Mouse (Mus musculus) C2C12 (cell line): ENCODE data around the gene Tas2r119. TPM values are rescaled to one million over a fixed set of nuclear protein-coding genes. Genes with fewer than 3 reads are reported as not detected.

Experiments
- H3K27me3 ChIP-seq: one replicate; pipeline ENCODE4 v1.6.1; 2011; ENCODE audit not compliant: control insufficient read depth, insufficient read depth, insufficient read length
- H3K36me3 ChIP-seq: one replicate; pipeline ENCODE4 v1.6.1; 2011; ENCODE audit not compliant: control insufficient read depth, insufficient read depth
- H3K4me3 ChIP-seq: one replicate; pipeline ENCODE4 v1.5.1; 2011; ENCODE audit warnings: mild to moderate bottlenecking, control low read depth; ENCODE audit not compliant: poor library complexity, insufficient read depth, severe bottlenecking
- H3K79me2 ChIP-seq: one replicate; pipeline ENCODE4 v1.6.1; 2011; ENCODE audit not compliant: control insufficient read depth, insufficient read depth
- H3K79me3 ChIP-seq: one replicate; pipeline ENCODE4 v1.6.1; 2011; ENCODE audit warnings: low read depth, control low read depth
- H3ac ChIP-seq: one replicate; pipeline ENCODE3; 2011; ENCODE audit warnings: low read depth; ENCODE audit not compliant: control insufficient read depth, insufficient read length
- CEBPB ChIP-seq: IDR thresholded peaks from one replicate; pipeline ENCODE4 v1.6.1; 2011; ENCODE audit warnings: low read depth, mild to moderate bottlenecking, control low read depth, moderate library complexity
- CTCF ChIP-seq: IDR thresholded peaks from one replicate; pipeline ENCODE4 v1.5.1; 2011; ENCODE audit not compliant: control insufficient read depth, insufficient read depth, insufficient read length
- FOSL1 ChIP-seq: IDR thresholded peaks from one replicate; pipeline ENCODE4 v1.8.0; 2011; ENCODE audit warnings: mild to moderate bottlenecking, low read length; ENCODE audit not compliant: poor library complexity, insufficient read depth, severe bottlenecking
- MAX ChIP-seq: IDR thresholded peaks from one replicate; pipeline ENCODE4 v1.6.1; 2011; ENCODE audit warnings: mild to moderate bottlenecking, control low read depth
- MYOD1 ChIP-seq: IDR thresholded peaks from one replicate; pipeline ENCODE4 v1.6.1; 2011; ENCODE audit warnings: low read depth; ENCODE audit not compliant: control insufficient read depth, insufficient read length
- MYOG ChIP-seq: IDR thresholded peaks from one replicate; pipeline ENCODE4 v1.6.1; 2011; ENCODE audit not compliant: control insufficient read depth, insufficient read length; ENCODE audit errors: extremely low read depth
- USF1 ChIP-seq: IDR thresholded peaks from one replicate; pipeline ENCODE4 v1.6.1; 2011; ENCODE audit warnings: low read depth, mild to moderate bottlenecking, control low read depth, moderate library complexity
- polyA plus RNA-seq: library from polyadenylated mRNA; unstranded; fragments of >200 nt; fragmentation: generic; extraction: Trizol; gene quantifications from one replicate; pipeline ENCODE4 v1.2.1, GENCODE M21; 2012; ENCODE audit warnings: missing spikeins

The Tas2r119 gene
- polyA plus RNA-seq, 1 experiment: not detected

DNA sequence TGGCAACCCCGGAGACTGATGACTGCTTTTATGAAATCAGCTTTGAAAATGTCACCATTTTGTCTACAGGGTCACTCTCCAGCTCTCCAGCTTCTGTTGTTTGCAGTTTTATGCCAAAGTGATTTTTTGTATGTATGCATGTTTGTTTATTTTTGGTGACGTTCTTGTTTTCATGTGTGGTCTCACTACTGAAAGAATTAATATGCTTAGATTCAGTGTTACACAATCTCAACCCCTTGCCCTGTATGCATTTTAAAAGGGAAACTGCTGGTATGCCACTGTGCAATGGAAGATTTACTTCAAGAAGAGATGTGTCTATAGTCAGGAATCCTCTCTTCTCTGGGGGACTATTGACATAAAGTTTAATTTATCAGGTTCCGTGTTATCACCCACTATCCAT lies 48.3 kb downstream of the Tas2r119 start:
- Histone ChIP-seq H3ac (no peak overlapping the region), H3K4me3 (no peak overlapping the region), H3K79me2 (no peaks in the 10 kb centered on the region), H3K36me3 (no peaks in the 10 kb centered on the region), H3K79me3 (no peaks in the 10 kb centered on the region), H3K27me3 (peaks cover 4% of the 10 kb centered on the region)
- no peak for TF ChIP-seq MAX
- no peak for TF ChIP-seq USF1
- no peak for TF ChIP-seq MYOG
- no peak for TF ChIP-seq MYOD1
- TF ChIP-seq FOSL1: no peak
- no peak for TF ChIP-seq CEBPB
- TF ChIP-seq CTCF: no peak

DNA sequence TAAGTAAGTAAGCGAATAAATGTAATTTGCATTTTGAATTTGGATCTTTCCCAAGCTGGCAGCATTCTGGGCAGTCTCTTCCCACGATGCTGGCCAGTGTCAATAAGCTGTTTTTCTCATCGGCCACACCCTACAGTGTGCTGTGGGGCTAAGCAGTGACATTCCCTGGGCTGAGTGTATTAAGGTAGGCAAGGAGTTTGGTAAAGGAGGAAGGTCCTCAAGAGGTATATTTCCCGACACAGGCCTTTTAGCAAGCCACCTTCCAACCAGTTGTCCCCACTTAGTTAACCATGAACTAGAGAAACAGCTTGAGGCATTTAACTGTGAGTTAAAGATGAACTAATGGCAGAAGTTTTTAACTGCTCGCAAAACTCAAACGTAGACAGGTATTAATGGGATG lies 49.3 kb downstream of the Tas2r119 start:
- H3ac ChIP-seq: no peak overlapping the region
- no peak overlapping the region for H3K4me3 ChIP-seq
- no peaks in the 10 kb centered on the region for H3K27me3 ChIP-seq
- H3K36me3 ChIP-seq: no peaks in the 10 kb centered on the region
- H3K79me3 ChIP-seq: no peaks in the 10 kb centered on the region
- H3K79me2 ChIP-seq: no peaks in the 10 kb centered on the region
- TF ChIP-seq USF1 (no peak), FOSL1 (no peak), MYOD1 (no peak), CEBPB (no peak), MAX (no peak), MYOG (no peak)

DNA sequence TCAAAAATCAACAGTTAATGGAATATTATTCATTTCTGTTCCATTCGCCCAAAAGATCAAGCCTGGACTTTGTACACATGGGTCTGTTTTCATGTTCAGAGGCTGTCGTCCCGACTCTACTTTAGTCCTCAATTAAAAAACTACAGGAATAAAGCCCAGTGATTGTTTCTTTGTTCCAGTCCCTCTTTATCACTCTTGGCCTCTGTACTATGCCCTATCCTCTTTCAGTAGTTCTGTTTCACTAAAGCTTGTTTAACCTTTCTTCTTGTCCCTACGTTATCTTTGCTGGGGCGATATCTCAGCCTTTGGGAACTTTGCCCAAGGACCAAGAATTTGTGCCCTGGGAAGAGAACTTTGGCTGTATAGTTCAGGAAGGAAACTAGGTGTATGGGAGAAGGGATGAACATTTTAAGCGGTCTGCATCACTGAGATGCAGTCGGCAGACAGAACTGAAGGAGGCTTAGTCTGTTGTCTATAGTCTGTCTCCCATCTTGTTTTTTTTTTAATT lies 49.9 kb downstream of the Tas2r119 start:
- Histone ChIP-seq H3K4me3 (no peak overlapping the region), H3K79me3 (no peaks in the 10 kb centered on the region), H3K27me3 (no peaks in the 10 kb centered on the region), H3K36me3 (no peaks in the 10 kb centered on the region), H3K79me2 (no peaks in the 10 kb centered on the region), H3ac (no peak overlapping the region)
- no peak for TF ChIP-seq FOSL1
- TF ChIP-seq MYOD1: no peak

Other genes starting within 250 kb of the Tas2r119 start
- 6.4 TPM for gene Sema5a, start 67.5 kb downstream of the Tas2r119 start, polyA plus RNA-seq